ENCODE assay signal across 11 mouse cellular contexts in the genomic region with DNA sequence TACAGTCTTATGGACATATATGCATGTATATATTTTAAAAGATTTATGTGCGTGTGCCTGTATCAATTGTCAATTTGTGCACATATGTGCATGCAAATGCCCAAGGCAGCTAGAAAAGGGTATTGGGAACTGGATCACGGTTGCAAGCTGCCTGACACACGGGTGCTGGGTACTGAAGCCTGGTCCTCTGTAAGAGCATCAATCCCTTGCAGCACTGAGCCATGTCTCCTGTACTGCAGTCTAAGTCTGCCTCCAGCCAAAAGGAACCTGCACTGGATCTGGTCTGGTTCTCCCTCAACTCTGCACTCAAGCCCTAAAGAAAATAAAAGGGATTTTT. TPM values are rescaled to one million over a fixed set of nuclear protein-coding genes. Genes with fewer than 3 reads are reported as not detected.
DNase-seq lines count a peak whose midpoint lies in the region; ATAC-seq lines count a peak whose summit lies in the region.
"Had no signal": no experiment of that assay in that cellular context is flagged by ENCODE, and none has a peak within 500 bp of the region (broad histone marks: within the 10 kb centered on the region; RNA-seq: fewer than 3 reads in every experiment).

No protein-coding gene starts in this region.

- H3K9me3 ChIP-seq in hindbrain, embryonic 12.5 days (replicated peaks), result no peaks in the 10 kb centered on the region
- H3K9me3 ChIP-seq in hindbrain, embryonic 16.5 days (ENCODE audit: control insufficient read depth, low read length), result no peaks in the 10 kb centered on the region
- H3K9me3 ChIP-seq in embryonic facial prominence, embryonic 10.5 days, result no peaks in the 10 kb centered on the region
- no peaks in the 10 kb centered on the region for H3K9me3 ChIP-seq in hindbrain, embryonic 13.5 days
- no peaks in the 10 kb centered on the region for H3K9me3 ChIP-seq in midbrain, embryonic 13.5 days

- H3K27ac ChIP-seq in hindbrain, embryonic 12.5 days, result no peak overlapping the region
- no peak overlapping the region for H3K27ac ChIP-seq in hindbrain, embryonic 16.5 days (ENCODE audit: low read depth, low read length)
- no peak overlapping the region for H3K27ac ChIP-seq in embryonic facial prominence, embryonic 10.5 days (replicated peaks)
- no peak overlapping the region for H3K27ac ChIP-seq in hindbrain, embryonic 13.5 days
- H3K27ac ChIP-seq in midbrain, embryonic 13.5 days, result no peak overlapping the region
- H3K27ac ChIP-seq: kidney, postnatal 0 days had no signal

- no peak for DNase-seq in embryonic facial prominence, embryonic 10.5 days (ENCODE audit: low spot score)
- no peak for DNase-seq in adrenal gland, adult (ENCODE audit: inconsistent age in 2 of 2, low spot score in 1 of 2)
- no peak for DNase-seq in testis, postnatal 14 days (ENCODE audit: low spot score)

- H3K4me1 ChIP-seq in hindbrain, embryonic 12.5 days, result peaks cover 8% of the 10 kb centered on the region
- peaks cover 5% of the 10 kb centered on the region for H3K4me1 ChIP-seq in hindbrain, embryonic 16.5 days (ENCODE audit: control insufficient read depth, insufficient read depth, low read depth, low read length)
- H3K4me1 ChIP-seq in embryonic facial prominence, embryonic 10.5 days, result peaks cover 10% of the 10 kb centered on the region
- peaks cover 8% of the 10 kb centered on the region for H3K4me1 ChIP-seq in hindbrain, embryonic 13.5 days (replicated peaks)
- peaks cover 10% of the 10 kb centered on the region for H3K4me1 ChIP-seq in midbrain, embryonic 13.5 days (replicated peaks)

- ATAC-seq in hindbrain, embryonic 12.5 days (ENCODE audit: low FRiP score), result peak; percentile 35; the same call in 1 of the 2 replicates
- ATAC-seq in hindbrain, embryonic 16.5 days, result no peak
- peak; percentile 55; the same call in 1 of the 2 replicates for ATAC-seq in hindbrain, embryonic 13.5 days (ENCODE audit: low FRiP score)
- peak; percentile 47 for ATAC-seq in midbrain, embryonic 13.5 days
- no peak for ATAC-seq in megakaryocyte progenitor cell, adult 5-6 weeks (replicated peaks; ENCODE audit: poor library complexity)

- WGBS in hindbrain, embryonic 12.5 days, result 81% methylated on average over 3 of the region's 3 CpGs
- 75% methylated on average over 3 of the region's 3 CpGs for WGBS in hindbrain, embryonic 16.5 days
- 76% methylated on average over 3 of the region's 3 CpGs for WGBS in embryonic facial prominence, embryonic 10.5 days
- WGBS in hindbrain, embryonic 13.5 days, result 71% methylated on average over 3 of the region's 3 CpGs
- WGBS in midbrain, embryonic 13.5 days, result 71% methylated on average over 3 of the region's 3 CpGs

- peak overlapping the region; percentile 70; the same call in 1 of the 2 replicates for H3K4me2 ChIP-seq in hindbrain, embryonic 12.5 days (replicated peaks)
- no peak overlapping the region; the same call in 1 of the 2 replicates for H3K4me2 ChIP-seq in hindbrain, embryonic 16.5 days (ENCODE audit: low read length)
- no peak overlapping the region; the same call in 1 of the 2 replicates for H3K4me2 ChIP-seq in hindbrain, embryonic 13.5 days
- H3K4me2 ChIP-seq in midbrain, embryonic 13.5 days (replicated peaks), result peak overlapping the region; percentile 76

- H3K4me3 ChIP-seq in hindbrain, embryonic 12.5 days, result no peak overlapping the region
- H3K4me3 ChIP-seq in hindbrain, embryonic 16.5 days (ENCODE audit: low read length), result no peak overlapping the region; the same call in 1 of the 2 replicates
- peak overlapping the region; percentile 88 for H3K4me3 ChIP-seq in embryonic facial prominence, embryonic 10.5 days
- peak overlapping the region; percentile 81; the same call in 1 of the 2 replicates for H3K4me3 ChIP-seq in hindbrain, embryonic 13.5 days
- peak overlapping the region; percentile 76; the same call in 1 of the 2 replicates for H3K4me3 ChIP-seq in midbrain, embryonic 13.5 days (replicated peaks)

- peaks cover 62% of the 10 kb centered on the region for H3K36me3 ChIP-seq in hindbrain, embryonic 12.5 days
- H3K36me3 ChIP-seq in hindbrain, embryonic 16.5 days (ENCODE audit: control insufficient read depth, insufficient read depth, low read length), result peaks cover 29% of the 10 kb centered on the region
- peaks cover 73% of the 10 kb centered on the region for H3K36me3 ChIP-seq in embryonic facial prominence, embryonic 10.5 days (replicated peaks)
- H3K36me3 ChIP-seq in hindbrain, embryonic 13.5 days, result peaks cover 56% of the 10 kb centered on the region
- H3K36me3 ChIP-seq in midbrain, embryonic 13.5 days, result peaks cover 61% of the 10 kb centered on the region

- no peak overlapping the region for H3K9ac ChIP-seq in hindbrain, embryonic 12.5 days
- H3K9ac ChIP-seq in hindbrain, embryonic 16.5 days (ENCODE audit: low read depth, low read length), result no peak overlapping the region
- H3K9ac ChIP-seq in hindbrain, embryonic 13.5 days, result no peak overlapping the region
- H3K9ac ChIP-seq in midbrain, embryonic 13.5 days (replicated peaks), result no peak overlapping the region

- H3K27me3 ChIP-seq in hindbrain, embryonic 12.5 days, result no peaks in the 10 kb centered on the region
- no peaks in the 10 kb centered on the region for H3K27me3 ChIP-seq in hindbrain, embryonic 16.5 days (replicated peaks; ENCODE audit: control insufficient read depth, insufficient read depth, low read length)
- no peaks in the 10 kb centered on the region for H3K27me3 ChIP-seq in embryonic facial prominence, embryonic 10.5 days (replicated peaks; ENCODE audit: low read depth, poor library complexity, severe bottlenecking)
- H3K27me3 ChIP-seq in hindbrain, embryonic 13.5 days, result no peaks in the 10 kb centered on the region
- no peaks in the 10 kb centered on the region for H3K27me3 ChIP-seq in midbrain, embryonic 13.5 days

RNA-seq across cellular contexts. Expression of a gene that starts 0.6 kb away (rescaled TPM):
- polyA plus RNA-seq in hindbrain, embryonic 12.5 days (2016; fragmentation: Nextera tagmentation; extraction: Ambion mirVana), result 11.1 and 12.2 TPM in 2 replicates
- polyA plus RNA-seq in hindbrain, embryonic 16.5 days (2015; fragmentation: Nextera tagmentation; extraction: Ambion mirVana), result 6.9 and 7.5 TPM in 2 replicates
- polyA plus RNA-seq in embryonic facial prominence, embryonic 10.5 days (2016; fragmentation: Nextera tagmentation; extraction: Ambion mirVana), result 15.7 and 17.1 TPM in 2 replicates
- 8.1 and 8.5 TPM in 2 replicates for polyA plus RNA-seq in hindbrain, embryonic 13.5 days (2015; fragmentation: Nextera tagmentation; extraction: Ambion mirVana)
- 8.6 and 9.5 TPM in 2 replicates for polyA plus RNA-seq in midbrain, embryonic 13.5 days (2015; fragmentation: Nextera tagmentation; extraction: Ambion mirVana)
- 3.0 and 6.1 TPM in 2 replicates for total RNA-seq in megakaryocyte progenitor cell, adult 5-6 weeks (2015)
- total RNA-seq in megakaryocyte progenitor cell, adult 5-6 weeks (2017), result 5.3 and 8.6 TPM in 2 replicates

RNA-seq across cellular contexts. Expression of a gene that starts 18.5 kb away (rescaled TPM):
- 183 and 192 TPM in 2 replicates for polyA plus RNA-seq in hindbrain, embryonic 12.5 days (2016; fragmentation: Nextera tagmentation; extraction: Ambion mirVana)
- polyA plus RNA-seq in hindbrain, embryonic 16.5 days (2015; fragmentation: Nextera tagmentation; extraction: Ambion mirVana), result 173 and 178 TPM in 2 replicates
- 274 and 284 TPM in 2 replicates for polyA plus RNA-seq in embryonic facial prominence, embryonic 10.5 days (2016; fragmentation: Nextera tagmentation; extraction: Ambion mirVana)
- 171 and 172 TPM in 2 replicates for polyA plus RNA-seq in hindbrain, embryonic 13.5 days (2015; fragmentation: Nextera tagmentation; extraction: Ambion mirVana)
- polyA plus RNA-seq in midbrain, embryonic 13.5 days (2015; fragmentation: Nextera tagmentation; extraction: Ambion mirVana), result 169 and 171 TPM in 2 replicates
- total RNA-seq in megakaryocyte progenitor cell, adult 5-6 weeks (2015), result 119 and 136 TPM in 2 replicates
- 185 and 190 TPM in 2 replicates for total RNA-seq in megakaryocyte progenitor cell, adult 5-6 weeks (2017)

RNA-seq across cellular contexts. Expression of a gene that starts 18.5 kb away (rescaled TPM):
- 41.0 and 44.0 TPM in 2 replicates for polyA plus RNA-seq in hindbrain, embryonic 12.5 days (2016; fragmentation: Nextera tagmentation; extraction: Ambion mirVana)
- 66.8 and 71.9 TPM in 2 replicates for polyA plus RNA-seq in hindbrain, embryonic 16.5 days (2015; fragmentation: Nextera tagmentation; extraction: Ambion mirVana)
- polyA plus RNA-seq in embryonic facial prominence, embryonic 10.5 days (2016; fragmentation: Nextera tagmentation; extraction: Ambion mirVana), result 27.0 and 28.6 TPM in 2 replicates
- polyA plus RNA-seq in hindbrain, embryonic 13.5 days (2015; fragmentation: Nextera tagmentation; extraction: Ambion mirVana), result 56.4 and 58.0 TPM in 2 replicates
- 52.8 and 55.9 TPM in 2 replicates for polyA plus RNA-seq in midbrain, embryonic 13.5 days (2015; fragmentation: Nextera tagmentation; extraction: Ambion mirVana)
- 11.5 and 12.9 TPM in 2 replicates for total RNA-seq in megakaryocyte progenitor cell, adult 5-6 weeks (2015)
- total RNA-seq in megakaryocyte progenitor cell, adult 5-6 weeks (2017), result 13.4 and 15.5 TPM in 2 replicates

RNA-seq across cellular contexts. Expression of a gene that starts 22.2 kb away (rescaled TPM):
- 0.23 and 1.2 TPM in 2 replicates for polyA plus RNA-seq in hindbrain, embryonic 12.5 days (2016; fragmentation: Nextera tagmentation; extraction: Ambion mirVana)
- polyA plus RNA-seq in hindbrain, embryonic 16.5 days (2015; fragmentation: Nextera tagmentation; extraction: Ambion mirVana), result 0.33 and 0.70 TPM in 2 replicates
- polyA plus RNA-seq in embryonic facial prominence, embryonic 10.5 days (2016; fragmentation: Nextera tagmentation; extraction: Ambion mirVana), result 0.25 and 0.45 TPM in 2 replicates
- polyA plus RNA-seq in hindbrain, embryonic 13.5 days (2015; fragmentation: Nextera tagmentation; extraction: Ambion mirVana), result 0.54 and 0.82 TPM in 2 replicates
- polyA plus RNA-seq in midbrain, embryonic 13.5 days (2015; fragmentation: Nextera tagmentation; extraction: Ambion mirVana), result 0.45 and 1.2 TPM in 2 replicates
- total RNA-seq in megakaryocyte progenitor cell, adult 5-6 weeks (2015), result 0.17 TPM in 1 of 2 replicates, not detected in the other
- 0.14 and 0.33 TPM in 2 replicates for total RNA-seq in megakaryocyte progenitor cell, adult 5-6 weeks (2017)
- polyA plus RNA-seq: spleen, adult 2 months; urinary bladder, adult 2 months had no signal

RNA-seq across cellular contexts. Expression of a gene that starts 52.2 kb away (rescaled TPM):
- 327 and 330 TPM in 2 replicates for polyA plus RNA-seq in hindbrain, embryonic 12.5 days (2016; fragmentation: Nextera tagmentation; extraction: Ambion mirVana)
- 422 and 469 TPM in 2 replicates for polyA plus RNA-seq in hindbrain, embryonic 16.5 days (2015; fragmentation: Nextera tagmentation; extraction: Ambion mirVana)
- 186 and 194 TPM in 2 replicates for polyA plus RNA-seq in embryonic facial prominence, embryonic 10.5 days (2016; fragmentation: Nextera tagmentation; extraction: Ambion mirVana)
- 472 and 492 TPM in 2 replicates for polyA plus RNA-seq in hindbrain, embryonic 13.5 days (2015; fragmentation: Nextera tagmentation; extraction: Ambion mirVana)
- 453 and 504 TPM in 2 replicates for polyA plus RNA-seq in midbrain, embryonic 13.5 days (2015; fragmentation: Nextera tagmentation; extraction: Ambion mirVana)
- 42.9 and 52.3 TPM in 2 replicates for total RNA-seq in megakaryocyte progenitor cell, adult 5-6 weeks (2015)
- 28.1 and 28.3 TPM in 2 replicates for total RNA-seq in megakaryocyte progenitor cell, adult 5-6 weeks (2017)

Comparison
In these comparisons a context has a peak if more than half of its experiments do, and no peak if none do; other contexts are left out.
1. ATAC-seq: peak in hindbrain, embryonic 12.5 days (single experiment), hindbrain, embryonic 13.5 days (single experiment) and midbrain, embryonic 13.5 days (single experiment); none in hindbrain, embryonic 16.5 days (single experiment) and megakaryocyte progenitor cell, adult 5-6 weeks (single experiment).
2. H3K4me2 ChIP-seq: peak in hindbrain, embryonic 12.5 days (single experiment) and midbrain, embryonic 13.5 days (single experiment); none in hindbrain, embryonic 16.5 days (single experiment) and hindbrain, embryonic 13.5 days (single experiment).
3. H3K4me3 ChIP-seq: peak in embryonic facial prominence, embryonic 10.5 days (single experiment), hindbrain, embryonic 13.5 days (single experiment) and midbrain, embryonic 13.5 days (single experiment); none in hindbrain, embryonic 12.5 days (single experiment) and hindbrain, embryonic 16.5 days (single experiment).